Mouse (Mus musculus) limb, embryonic 13.5 days (tissue): ENCODE data around the gene Mindy4. TPM values are rescaled to one million over a fixed set of nuclear protein-coding genes. Genes with fewer than 3 reads are reported as not detected.
A peak's percentile ranks its signal among the peaks of the same experiment; 100 is the strongest.

ENCODE experiments used
- ATAC-seq: fragments of 200-750 bp; cut with Nextera tagmentation; 2 replicates; pipeline ENCODE4 v1.8.0; 2017; ENCODE audit warnings: low read depth, moderate number of reproducible peaks, moderate TSS enrichment; ENCODE audit not compliant: low FRiP score
- H3K27ac ChIP-seq: fragments of 300-500 bp; sonication (generic); 2 replicates; pipeline ENCODE4 v1.5.1; 2015; ENCODE audit warnings: inconsistent platforms, mild to moderate bottlenecking, moderate library complexity
- H3K27me3 ChIP-seq: fragments of 300-500 bp; sonication (generic); 2 replicates; pipeline ENCODE4 v1.6.1; 2015; ENCODE audit warnings: mild to moderate bottlenecking, inconsistent platforms
- H3K36me3 ChIP-seq: fragments of 300-500 bp; sonication (generic); 2 replicates; pipeline ENCODE4 v1.6.1; 2015; ENCODE audit warnings: inconsistent platforms, mild to moderate bottlenecking, moderate library complexity
- H3K4me1 ChIP-seq: fragments of 300-500 bp; sonication (generic); 2 replicates; pipeline ENCODE4 v1.6.1; 2015; ENCODE audit warnings: inconsistent platforms
- H3K4me2 ChIP-seq: fragments of 300-500 bp; sonication (generic); replicated peaks from 2 replicates; pipeline ENCODE4 v1.6.1; 2015; ENCODE audit warnings: inconsistent platforms, mild to moderate bottlenecking, moderate library complexity
- H3K4me3 ChIP-seq: fragments of 300-500 bp; sonication (generic); 2 replicates; pipeline ENCODE4 v1.5.1; 2015; ENCODE audit warnings: moderate library complexity, mild to moderate bottlenecking, inconsistent platforms
- H3K9ac ChIP-seq: fragments of 300-500 bp; sonication (generic); 2 replicates; pipeline ENCODE4 v1.6.1; 2015; ENCODE audit warnings: mild to moderate bottlenecking, inconsistent platforms
- H3K9me3 ChIP-seq: fragments of 300-500 bp; sonication (generic); 2 replicates; pipeline ENCODE4 v1.6.1; 2016; ENCODE audit warnings: inconsistent platforms
- WGBS: fragments of 180-500 bp; shearing (Covaris S2); methylation state at CpG from one replicate; pipeline ENCODE4 v1.1.7; 2015; 5-methylcytosine and 5-hydroxymethylcytosine counted together
- polyA plus RNA-seq: library from polyadenylated mRNA; unstranded; fragments of >200 nt; fragmentation: Nextera tagmentation; extraction: Ambion mirVana; gene quantifications from 2 replicates; pipeline ENCODE4 v1.2.1, GENCODE M21; 2015

Gene Mindy4
- polyA plus RNA-seq, 1 experiment from 2014 or later = 16.3 TPM

GRCm38 (mm10) chr6:55214541-55214940 lies 11.4 kb downstream of the Mindy4 start:
- H3K27ac ChIP-seq = no peak overlapping the region
- H3K27me3 ChIP-seq = no peaks in the 10 kb centered on the region
- no peaks in the 10 kb centered on the region for H3K9me3 ChIP-seq
- H3K36me3 ChIP-seq = peaks cover 56% of the 10 kb centered on the region
- WGBS = 74% methylated on average over 3 of the region's 3 CpGs
- H3K4me1 ChIP-seq = peaks cover 12% of the 10 kb centered on the region
- no peak overlapping the region for H3K9ac ChIP-seq
- H3K4me3 ChIP-seq = no peak overlapping the region
- ATAC-seq = no peak
- H3K4me2 ChIP-seq = no peak overlapping the region

GRCm38 (mm10) chr6:55218232-55218631 lies 15.0 kb downstream of the Mindy4 start:
- H3K9ac ChIP-seq = no peak overlapping the region
- H3K27ac ChIP-seq = no peak overlapping the region
- H3K4me3 ChIP-seq = no peak overlapping the region
- no peaks in the 10 kb centered on the region for H3K9me3 ChIP-seq
- H3K27me3 ChIP-seq = no peaks in the 10 kb centered on the region
- no peak overlapping the region for H3K4me2 ChIP-seq
- no peak for ATAC-seq
- peaks cover 69% of the 10 kb centered on the region for H3K36me3 ChIP-seq
- 92% methylated on average over 9 of the region's 9 CpGs for WGBS
- no peaks in the 10 kb centered on the region for H3K4me1 ChIP-seq

DNA sequence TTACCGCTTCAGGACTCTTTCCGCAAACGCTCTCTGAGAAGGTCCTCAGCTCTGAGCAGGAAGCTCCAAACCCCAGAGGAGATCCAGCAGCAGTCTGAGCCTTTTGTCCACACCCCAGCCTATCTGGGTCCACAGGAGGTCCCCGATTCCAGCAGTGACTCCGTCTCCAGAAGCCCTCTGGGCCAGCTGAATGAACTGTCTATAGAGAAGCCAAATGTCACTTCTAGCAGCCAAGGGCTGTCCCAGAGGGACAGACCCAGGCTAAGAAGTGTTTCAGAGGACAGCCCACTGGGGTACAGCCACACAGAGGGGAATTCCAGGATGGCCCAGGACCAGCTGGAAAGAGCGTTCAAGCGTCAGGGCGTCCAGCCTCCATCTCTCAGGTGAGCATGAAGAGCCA lies 20.8 kb downstream of the Mindy4 start:
- no peak overlapping the region for H3K4me2 ChIP-seq
- H3K4me3 ChIP-seq = no peak overlapping the region
- no peak overlapping the region for H3K27ac ChIP-seq
- WGBS = 92% methylated on average over 8 of the region's 8 CpGs
- ATAC-seq = no peak
- H3K27me3 ChIP-seq = no peaks in the 10 kb centered on the region
- peaks cover 50% of the 10 kb centered on the region for H3K36me3 ChIP-seq
- H3K9ac ChIP-seq = no peak overlapping the region
- H3K9me3 ChIP-seq = no peaks in the 10 kb centered on the region
- no peaks in the 10 kb centered on the region for H3K4me1 ChIP-seq

- no peaks in the 10 kb centered on the region for H3K4me1 ChIP-seq
- ATAC-seq = no peak
- no peaks in the 10 kb centered on the region for H3K9me3 ChIP-seq
- 79% methylated on average over 8 of the region's 8 CpGs for WGBS
- H3K27me3 ChIP-seq = no peaks in the 10 kb centered on the region
- H3K27ac ChIP-seq = no peak overlapping the region
- no peak overlapping the region for H3K9ac ChIP-seq
- H3K4me3 ChIP-seq = no peak overlapping the region
- no peak overlapping the region for H3K4me2 ChIP-seq
- H3K36me3 ChIP-seq = peaks cover 22% of the 10 kb centered on the region
Measured at GRCm38 (mm10) chr6:55230048-55230447, 26.9 kb downstream of the Mindy4 start.

GRCm38 (mm10) chr6:55232101-55232500 lies 28.9 kb downstream of the Mindy4 start:
- H3K9me3 ChIP-seq = no peaks in the 10 kb centered on the region
- no peaks in the 10 kb centered on the region for H3K27me3 ChIP-seq
- WGBS = 85% methylated on average over 7 of the region's 7 CpGs
- H3K4me1 ChIP-seq = no peaks in the 10 kb centered on the region
- H3K4me3 ChIP-seq = no peak overlapping the region
- H3K9ac ChIP-seq = no peak overlapping the region
- H3K27ac ChIP-seq = no peak overlapping the region
- ATAC-seq = no peak
- H3K36me3 ChIP-seq = peaks cover 26% of the 10 kb centered on the region
- no peak overlapping the region for H3K4me2 ChIP-seq

DNA sequence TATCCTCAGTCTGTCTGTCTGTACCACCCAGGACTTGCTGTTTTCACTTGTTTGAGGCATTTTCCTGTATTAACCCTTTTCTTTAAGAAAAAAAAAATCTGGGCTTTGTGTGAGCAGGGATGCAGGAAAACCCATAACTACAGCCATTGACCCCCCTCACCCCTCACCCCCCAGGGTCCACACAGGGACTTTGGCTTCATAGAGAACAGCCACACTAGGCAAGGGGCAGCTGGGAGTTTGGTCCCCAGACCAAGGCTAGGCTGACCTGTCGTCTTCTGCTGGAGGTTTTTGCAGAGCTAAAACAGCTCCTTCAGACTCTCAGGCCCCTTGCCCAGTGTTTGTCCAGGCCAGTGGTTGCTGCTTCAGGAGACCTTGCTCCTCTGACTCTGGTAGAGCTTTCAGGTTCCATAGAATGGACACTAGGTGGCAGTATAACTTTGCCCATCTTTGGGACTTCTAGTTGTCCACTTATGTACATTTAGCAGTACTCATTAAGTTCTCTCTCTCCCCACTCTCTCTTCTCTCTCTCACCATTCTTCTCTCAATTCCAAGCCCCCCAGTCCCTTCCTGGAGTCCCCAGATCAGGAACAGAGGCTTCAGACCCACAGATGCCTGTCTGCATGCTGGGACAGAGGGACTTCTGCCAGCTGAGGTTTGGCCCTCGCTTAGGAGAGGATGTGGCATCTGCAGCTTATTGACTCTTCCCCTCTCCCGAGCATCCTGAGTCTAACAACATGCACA lies 29.5 kb downstream of the Mindy4 start:
- 63% methylated on average over 3 of the region's 3 CpGs for WGBS
- H3K4me1 ChIP-seq = no peaks in the 10 kb centered on the region
- no peak overlapping the region for H3K4me2 ChIP-seq
- H3K9ac ChIP-seq = no peak overlapping the region
- peaks cover 26% of the 10 kb centered on the region for H3K36me3 ChIP-seq
- no peak overlapping the region for H3K27ac ChIP-seq
- peak; percentile 64; the same call in 1 of the 2 replicates for ATAC-seq
- H3K27me3 ChIP-seq = no peaks in the 10 kb centered on the region
- H3K9me3 ChIP-seq = no peaks in the 10 kb centered on the region
- H3K4me3 ChIP-seq = no peak overlapping the region

DNA sequence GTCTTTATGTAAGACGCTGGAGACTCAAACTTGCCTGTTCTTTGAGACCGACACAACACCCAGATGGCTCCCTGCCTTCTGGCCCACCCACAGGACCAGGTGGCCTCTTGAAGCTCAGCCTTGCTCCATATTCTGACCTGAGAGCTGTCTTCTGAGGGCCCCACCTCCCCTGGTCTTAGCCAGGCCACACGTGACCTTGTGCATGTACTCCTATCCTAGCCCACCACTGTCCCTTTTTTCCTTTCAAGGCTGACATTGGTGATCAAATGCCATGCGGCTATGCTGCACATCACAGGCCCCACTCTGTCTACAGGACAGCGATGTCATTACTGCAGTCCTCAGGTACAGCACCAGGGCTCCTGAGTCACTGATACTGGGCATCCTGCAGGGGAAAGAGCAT lies 30.1 kb downstream of the Mindy4 start:
- H3K4me3 ChIP-seq = no peak overlapping the region

GRCm38 (mm10) chr6:55234636-55235035 lies 31.5 kb downstream of the Mindy4 start:
- 79% methylated on average over 6 of the region's 6 CpGs for WGBS
- peaks cover 38% of the 10 kb centered on the region for H3K36me3 ChIP-seq
- H3K27ac ChIP-seq = no peak overlapping the region; the same call in 1 of the 2 replicates
- no peak overlapping the region for H3K9ac ChIP-seq
- H3K27me3 ChIP-seq = no peaks in the 10 kb centered on the region
- 0 out of 2 replicates have a peak, but pooled peaks cover 3% of the 10 kb centered on the region for H3K4me1 ChIP-seq
- H3K4me2 ChIP-seq = no peak overlapping the region
- no peak for ATAC-seq
- no peak overlapping the region for H3K4me3 ChIP-seq
- no peaks in the 10 kb centered on the region for H3K9me3 ChIP-seq

More for the DNA sequence above, 30.1 kb downstream of the Mindy4 start:
- no peaks in the 10 kb centered on the region for H3K4me1 ChIP-seq
- H3K4me2 ChIP-seq = no peak overlapping the region
- no peaks in the 10 kb centered on the region for H3K9me3 ChIP-seq
- no peak overlapping the region for H3K9ac ChIP-seq
- H3K36me3 ChIP-seq = peaks cover 28% of the 10 kb centered on the region
- no peaks in the 10 kb centered on the region for H3K27me3 ChIP-seq
- ATAC-seq = no peak
- no peak overlapping the region for H3K27ac ChIP-seq
- WGBS = 88% methylated on average over 5 of the region's 5 CpGs

DNA sequence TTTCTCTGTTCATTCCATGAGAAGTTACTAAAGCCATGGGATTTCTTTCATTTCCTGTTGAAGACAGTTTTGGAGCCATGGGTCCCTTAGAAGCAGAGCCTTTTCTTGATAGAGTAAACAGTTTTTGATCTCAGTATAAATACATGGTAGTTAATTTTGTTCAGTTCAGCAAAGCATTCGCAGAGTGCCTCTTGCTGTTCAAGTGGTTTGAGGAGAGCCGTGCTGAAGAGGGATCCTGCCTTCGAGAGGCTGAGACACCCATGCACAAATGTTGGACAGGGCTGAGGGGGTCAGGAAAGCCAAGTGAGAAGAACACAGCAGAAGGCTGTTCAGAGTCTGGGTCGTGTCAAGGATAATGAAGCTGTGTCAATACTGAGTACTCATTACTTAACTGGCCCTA lies 32.5 kb downstream of the Mindy4 start:
- Histone ChIP-seq H3K9me3 (no peaks in the 10 kb centered on the region), H3K4me1 (0 out of 2 replicates have a peak, but pooled peaks cover 4% of the 10 kb centered on the region), H3K27ac (no peak overlapping the region), H3K4me2 (no peak overlapping the region), H3K9ac (no peak overlapping the region), H3K4me3 (no peak overlapping the region), H3K36me3 (peaks cover 29% of the 10 kb centered on the region), H3K27me3 (no peaks in the 10 kb centered on the region)
- WGBS = 83% methylated on average over 4 of the region's 4 CpGs
- no peak for ATAC-seq

DNA sequence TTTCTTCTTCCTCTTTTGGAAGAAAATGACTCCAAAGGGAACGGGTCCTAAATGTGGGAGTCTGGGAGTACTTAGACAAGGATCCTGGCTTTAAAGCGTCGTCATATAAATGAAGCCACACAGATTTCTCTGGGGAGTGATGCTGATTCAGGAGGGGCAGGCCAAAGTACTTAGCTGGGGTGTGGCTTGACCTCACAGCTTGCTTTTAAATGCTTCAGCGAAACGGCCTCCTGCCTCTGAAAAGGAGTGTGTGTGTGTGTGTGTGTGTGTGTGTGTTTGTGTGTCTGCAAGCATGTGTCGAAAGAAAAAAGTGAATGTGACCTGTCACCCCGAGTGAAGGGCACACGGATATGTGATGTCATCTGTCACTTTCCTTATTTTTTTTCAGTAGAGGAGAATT lies 36.7 kb downstream of the Mindy4 start:
- Histone ChIP-seq H3K36me3 (peaks cover 25% of the 10 kb centered on the region), H3K27ac (no peak overlapping the region), H3K27me3 (no peaks in the 10 kb centered on the region), H3K4me3 (no peak overlapping the region), H3K4me2 (no peak overlapping the region), H3K9ac (no peak overlapping the region), H3K9me3 (no peaks in the 10 kb centered on the region), H3K4me1 (peaks cover 11% of the 10 kb centered on the region)
- WGBS = 48% methylated on average over 8 of the region's 8 CpGs
- ATAC-seq = no peak

- no peak overlapping the region for H3K4me3 ChIP-seq
- H3K4me1 ChIP-seq = peaks cover 11% of the 10 kb centered on the region
- H3K9ac ChIP-seq = no peak overlapping the region
- H3K36me3 ChIP-seq = peaks cover 26% of the 10 kb centered on the region
- no peaks in the 10 kb centered on the region for H3K27me3 ChIP-seq
- 92% methylated on average over 9 of the region's 9 CpGs for WGBS
- no peak overlapping the region for H3K27ac ChIP-seq
- no peak for ATAC-seq
- no peaks in the 10 kb centered on the region for H3K9me3 ChIP-seq
- H3K4me2 ChIP-seq = no peak overlapping the region
Measured at GRCm38 (mm10) chr6:55240591-55241260, 37.5 kb downstream of the Mindy4 start.

DNA sequence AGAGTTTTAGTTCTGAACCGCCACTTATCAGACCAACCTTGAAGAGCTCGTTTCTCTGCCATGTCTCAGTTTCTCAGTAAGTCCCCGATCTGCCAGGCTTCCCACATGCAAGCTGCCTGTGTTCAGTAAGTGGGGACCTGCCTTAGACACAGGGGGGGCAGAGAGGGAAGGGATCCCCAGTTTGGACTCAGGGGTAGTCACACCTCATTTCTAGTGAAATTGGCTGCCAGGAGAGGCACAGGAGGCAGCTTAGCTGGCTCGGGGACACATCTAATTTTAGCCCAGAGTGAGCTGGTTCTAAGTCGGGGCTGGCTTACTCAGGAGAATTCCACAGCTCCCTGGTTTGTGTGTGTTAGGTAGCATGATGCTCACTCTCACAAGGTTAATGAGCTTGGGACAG lies 38.3 kb downstream of the Mindy4 start:
- H3K9me3 ChIP-seq = no peaks in the 10 kb centered on the region
- peaks cover 26% of the 10 kb centered on the region for H3K36me3 ChIP-seq
- H3K4me2 ChIP-seq = no peak overlapping the region
- H3K4me3 ChIP-seq = no peak overlapping the region
- ATAC-seq = no peak
- H3K4me1 ChIP-seq = peaks cover 11% of the 10 kb centered on the region
- no peak overlapping the region for H3K9ac ChIP-seq
- no peak overlapping the region for H3K27ac ChIP-seq
- WGBS = 69% methylated on average over 5 of the region's 5 CpGs
- H3K27me3 ChIP-seq = no peaks in the 10 kb centered on the region
